Mouse (Mus musculus): ENCODE measurements around the gene Nell2. TPM values are rescaled to one million over a fixed set of nuclear protein-coding genes. Genes with fewer than 3 reads are reported as not detected.
A peak's percentile ranks its signal among the peaks of the same experiment; 100 is the strongest.

Nell2 gene
- polyA plus RNA-seq, 1 experiment from 2014 or later = 247 TPM

DNA sequence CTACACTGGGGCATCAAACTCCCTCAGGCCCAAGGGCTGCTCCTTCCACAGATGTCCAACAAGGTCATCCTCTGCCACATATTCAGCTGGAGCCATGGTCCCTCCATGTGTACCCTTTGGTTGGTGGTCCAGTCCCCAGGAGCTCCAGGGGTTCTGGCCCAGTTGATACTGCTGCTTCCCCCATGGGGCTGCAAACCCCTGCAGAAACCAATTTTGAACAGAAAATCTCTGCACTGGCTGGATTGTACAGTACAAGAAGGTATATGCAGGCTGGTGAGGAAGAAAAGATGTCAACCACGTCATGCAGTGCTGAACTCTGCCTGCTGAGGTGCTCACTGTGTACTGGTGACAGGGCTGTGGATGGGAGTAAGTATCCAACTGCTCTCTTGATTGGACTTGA, 92.1 kb downstream of the Nell2 start:
- no peaks in the 10 kb centered on the region for H3K27me3 ChIP-seq (replicated peaks; ENCODE audit: control insufficient read depth, insufficient read depth, low read length)
- ATAC-seq = no peak
- H3K4me3 ChIP-seq (replicated peaks; ENCODE audit: low read length) = no peak overlapping the region
- H3K4me2 ChIP-seq (ENCODE audit: low read length) = no peak overlapping the region
- no peak overlapping the region for H3K9ac ChIP-seq (replicated peaks; ENCODE audit: low read depth, low read length)
- no peaks in the 10 kb centered on the region; the same call in 1 of the 2 replicates for H3K4me1 ChIP-seq (replicated peaks; ENCODE audit: control insufficient read depth, insufficient read depth, low read length)
- 86% methylated on average over 1 of the region's 1 CpGs for WGBS
- peaks cover 9% of the 10 kb centered on the region; the same call in 1 of the 2 replicates for H3K36me3 ChIP-seq (ENCODE audit: control insufficient read depth, insufficient read depth)
- H3K27ac ChIP-seq (ENCODE audit: low read length) = no peak overlapping the region
- no peaks in the 10 kb centered on the region for H3K9me3 ChIP-seq (ENCODE audit: control insufficient read depth, low read length)

DNA sequence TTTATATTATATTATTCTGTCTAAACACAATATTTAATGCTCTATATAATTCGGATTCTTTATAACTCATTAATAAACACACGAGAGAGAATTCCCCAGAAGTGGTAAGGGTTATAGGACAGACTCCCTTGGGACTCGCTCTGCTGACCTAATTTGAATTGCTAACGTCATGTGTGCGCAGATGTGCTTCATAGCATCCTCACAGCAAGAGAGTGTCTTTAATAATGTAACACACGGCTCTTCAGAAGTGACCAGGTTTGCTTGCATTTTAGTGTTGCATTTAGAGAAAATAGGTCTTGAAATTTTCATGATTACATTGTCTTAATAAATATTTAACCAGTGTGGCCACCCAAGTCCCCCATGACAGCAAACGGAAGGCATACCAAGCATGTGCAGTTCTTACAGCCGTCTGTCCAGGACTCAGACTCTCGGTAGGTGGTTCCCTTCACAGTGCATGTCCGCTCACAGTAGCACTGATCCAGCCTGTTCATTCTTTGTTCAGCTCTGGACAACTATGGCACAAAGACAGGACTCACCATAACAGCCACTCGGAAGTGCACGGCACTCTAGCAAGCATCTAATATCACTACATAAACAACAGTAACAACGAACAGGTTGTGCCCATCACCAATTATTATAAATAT, 97.1 kb downstream of the Nell2 start:
- Histone ChIP-seq H3K9ac (replicated peaks; ENCODE audit: low read depth, low read length) (no peak overlapping the region), H3K9me3 (ENCODE audit: control insufficient read depth, low read length) (no peaks in the 10 kb centered on the region), H3K4me2 (ENCODE audit: low read length) (no peak overlapping the region), H3K4me3 (replicated peaks; ENCODE audit: low read length) (no peak overlapping the region), H3K36me3 (ENCODE audit: control insufficient read depth, insufficient read depth) (peaks cover 15% of the 10 kb centered on the region), H3K27me3 (replicated peaks; ENCODE audit: control insufficient read depth, insufficient read depth, low read length) (no peaks in the 10 kb centered on the region), H3K27ac (ENCODE audit: low read length) (no peak overlapping the region), H3K4me1 (replicated peaks; ENCODE audit: control insufficient read depth, insufficient read depth, low read length) (peaks cover 11% of the 10 kb centered on the region)
- ATAC-seq = no peak
- 58% methylated on average over 13 of the region's 13 CpGs for WGBS

DNA sequence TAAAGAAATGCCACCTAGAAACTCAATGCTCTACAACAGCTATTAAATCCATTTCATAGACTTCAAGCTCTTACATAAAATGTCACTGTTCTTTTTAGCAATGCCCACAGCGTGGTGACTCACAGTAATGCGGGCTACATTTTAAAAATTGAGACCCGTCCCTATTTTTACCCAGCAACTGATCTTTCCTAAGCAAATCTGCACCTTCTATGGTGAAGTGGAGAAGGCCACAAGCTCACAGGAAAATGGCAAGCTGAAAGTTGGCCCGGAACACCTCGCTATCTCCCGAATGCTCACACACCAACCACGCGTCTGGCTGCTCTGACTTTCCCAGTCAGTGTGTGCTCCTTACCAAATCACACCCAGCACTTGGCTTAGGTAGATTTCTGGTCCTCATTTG, 98.4 kb downstream of the Nell2 start:
- Histone ChIP-seq H3K36me3 (ENCODE audit: control insufficient read depth, insufficient read depth) (peaks cover 15% of the 10 kb centered on the region), H3K4me3 (replicated peaks; ENCODE audit: low read length) (no peak overlapping the region), H3K4me2 (ENCODE audit: low read length) (no peak overlapping the region), H3K27me3 (replicated peaks; ENCODE audit: control insufficient read depth, insufficient read depth, low read length) (no peaks in the 10 kb centered on the region), H3K27ac (ENCODE audit: low read length) (no peak overlapping the region), H3K4me1 (replicated peaks; ENCODE audit: control insufficient read depth, insufficient read depth, low read length) (peaks cover 11% of the 10 kb centered on the region), H3K9me3 (ENCODE audit: control insufficient read depth, low read length) (no peaks in the 10 kb centered on the region), H3K9ac (replicated peaks; ENCODE audit: low read depth, low read length) (no peak overlapping the region)
- ATAC-seq = no peak
- 91% methylated on average over 8 of the region's 8 CpGs for WGBS

DNA sequence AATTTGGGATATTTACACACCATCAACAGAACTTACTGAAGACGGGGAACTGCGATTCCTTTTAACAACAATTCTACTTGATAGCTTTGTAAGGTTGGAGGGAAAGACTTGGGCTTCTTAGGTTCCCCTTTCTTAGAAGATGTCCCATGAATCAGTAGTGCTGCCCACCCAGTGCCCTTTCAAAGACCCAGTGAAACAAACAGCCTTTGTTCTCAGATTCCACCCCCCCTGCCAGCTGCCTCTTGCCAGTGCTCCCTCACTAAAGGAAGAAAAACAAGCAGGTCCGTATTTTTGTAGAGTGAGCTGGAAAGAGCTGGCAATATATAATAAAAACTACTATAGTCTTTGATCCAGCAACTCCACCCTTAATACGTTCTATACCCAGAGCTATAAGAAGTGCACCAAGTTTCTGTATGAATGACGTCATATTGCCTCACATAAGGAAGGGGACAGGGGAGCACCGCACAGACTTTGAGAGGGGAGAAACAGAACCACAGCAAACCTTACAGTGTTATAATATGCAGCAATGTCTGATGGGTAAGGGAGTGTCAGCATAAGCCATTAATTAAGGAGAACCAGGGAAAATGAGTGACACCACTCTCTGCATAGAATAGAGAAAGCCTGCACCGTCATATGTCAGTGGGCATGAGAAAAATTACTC, 100.2 kb downstream of the Nell2 start:
- WGBS = 8% methylated on average over 7 of the region's 7 CpGs
- ATAC-seq = peak; percentile 60
- no peak overlapping the region for H3K4me2 ChIP-seq (ENCODE audit: low read length)

DNA sequence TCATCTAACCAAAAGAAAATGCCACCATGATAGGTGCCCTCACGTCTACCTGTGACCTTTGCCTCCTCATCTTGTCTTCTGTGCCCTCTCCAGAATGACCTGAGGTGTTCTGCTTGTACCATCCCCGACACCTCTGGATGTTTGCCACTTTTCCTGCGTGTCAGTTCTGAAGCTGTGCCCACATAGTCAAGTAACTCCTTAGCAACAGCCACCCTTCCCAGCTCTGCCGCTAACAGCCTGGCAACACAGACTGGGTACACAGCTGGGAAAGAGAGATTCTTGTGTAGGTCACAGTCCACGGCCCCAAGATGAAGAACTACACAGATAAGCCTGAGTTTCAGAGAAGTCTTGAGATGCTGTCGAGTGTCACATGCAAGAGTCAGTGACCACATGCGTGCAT, 103.3 kb downstream of the Nell2 start:
- Histone ChIP-seq H3K4me2 (ENCODE audit: low read length) (no peak overlapping the region), H3K9me3 (ENCODE audit: control insufficient read depth, low read length) (no peaks in the 10 kb centered on the region), H3K36me3 (ENCODE audit: control insufficient read depth, insufficient read depth) (peaks cover 8% of the 10 kb centered on the region), H3K9ac (replicated peaks; ENCODE audit: low read depth, low read length) (no peak overlapping the region), H3K4me1 (replicated peaks; ENCODE audit: control insufficient read depth, insufficient read depth, low read length) (peaks cover 18% of the 10 kb centered on the region), H3K27me3 (replicated peaks; ENCODE audit: control insufficient read depth, insufficient read depth, low read length) (no peaks in the 10 kb centered on the region), H3K4me3 (replicated peaks; ENCODE audit: low read length) (no peak overlapping the region), H3K27ac (ENCODE audit: low read length) (no peak overlapping the region)
- 73% methylated on average over 7 of the region's 7 CpGs for WGBS
- ATAC-seq = no peak

More for the DNA sequence above, 100.2 kb downstream of the Nell2 start:
- peak overlapping the region; percentile 25 for H3K27ac ChIP-seq (ENCODE audit: low read length)
- H3K4me3 ChIP-seq (replicated peaks; ENCODE audit: low read length) = no peak overlapping the region
- no peaks in the 10 kb centered on the region for H3K9me3 ChIP-seq (ENCODE audit: control insufficient read depth, low read length)
- H3K36me3 ChIP-seq (ENCODE audit: control insufficient read depth, insufficient read depth) = peaks cover 6% of the 10 kb centered on the region
- peaks cover 13% of the 10 kb centered on the region for H3K4me1 ChIP-seq (replicated peaks; ENCODE audit: control insufficient read depth, insufficient read depth, low read length)
- H3K9ac ChIP-seq (replicated peaks; ENCODE audit: low read depth, low read length) = no peak overlapping the region
- no peaks in the 10 kb centered on the region for H3K27me3 ChIP-seq (replicated peaks; ENCODE audit: control insufficient read depth, insufficient read depth, low read length)

DNA sequence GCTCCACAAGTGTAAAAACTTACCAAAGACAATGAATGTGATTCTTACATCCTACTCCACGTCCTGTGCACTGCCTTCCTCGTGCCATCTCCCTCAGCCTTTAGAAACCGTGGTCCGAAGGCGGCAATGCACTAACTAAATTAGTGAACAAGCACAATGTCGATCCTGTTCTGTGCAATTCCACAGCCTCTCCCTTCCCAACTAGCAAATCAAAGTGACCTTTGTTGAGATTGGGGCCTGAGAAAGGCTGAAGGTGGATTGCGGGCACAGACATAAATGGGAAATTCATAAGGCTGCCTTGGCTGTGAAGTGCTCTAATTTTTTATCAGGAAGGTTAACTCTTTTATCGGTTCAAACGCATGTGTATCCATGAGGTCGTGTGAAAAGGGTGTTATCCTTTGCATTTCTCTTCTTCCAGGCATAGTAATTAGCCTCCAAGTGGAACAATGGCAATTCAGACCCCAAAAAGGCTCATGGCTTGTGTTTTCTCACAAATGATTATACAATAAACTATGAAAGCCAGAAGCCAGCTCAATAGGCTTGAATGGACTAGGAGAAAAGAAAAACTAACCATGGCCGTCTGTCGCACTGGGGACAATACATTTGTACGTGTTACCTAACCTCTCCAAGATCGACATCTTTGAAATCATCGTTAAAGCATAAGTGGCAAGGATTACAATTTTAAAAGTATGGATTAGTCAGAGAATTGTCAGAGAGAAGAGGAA, 106.0 kb downstream of the Nell2 start:
- H3K4me3 ChIP-seq (replicated peaks; ENCODE audit: low read length) = no peak overlapping the region
- no peaks in the 10 kb centered on the region for H3K9me3 ChIP-seq (ENCODE audit: control insufficient read depth, low read length)
- peaks cover 7% of the 10 kb centered on the region; the same call in 1 of the 2 replicates for H3K36me3 ChIP-seq (ENCODE audit: control insufficient read depth, insufficient read depth)
- H3K9ac ChIP-seq (replicated peaks; ENCODE audit: low read depth, low read length) = no peak overlapping the region
- no peak overlapping the region for H3K27ac ChIP-seq (ENCODE audit: low read length)
- WGBS = 12% methylated on average over 15 of the region's 15 CpGs
- no peak overlapping the region for H3K4me2 ChIP-seq (ENCODE audit: low read length)
- H3K4me1 ChIP-seq (replicated peaks; ENCODE audit: control insufficient read depth, insufficient read depth, low read length) = peaks cover 10% of the 10 kb centered on the region
- ATAC-seq = no peak
- H3K27me3 ChIP-seq (replicated peaks; ENCODE audit: control insufficient read depth, insufficient read depth, low read length) = no peaks in the 10 kb centered on the region

DNA sequence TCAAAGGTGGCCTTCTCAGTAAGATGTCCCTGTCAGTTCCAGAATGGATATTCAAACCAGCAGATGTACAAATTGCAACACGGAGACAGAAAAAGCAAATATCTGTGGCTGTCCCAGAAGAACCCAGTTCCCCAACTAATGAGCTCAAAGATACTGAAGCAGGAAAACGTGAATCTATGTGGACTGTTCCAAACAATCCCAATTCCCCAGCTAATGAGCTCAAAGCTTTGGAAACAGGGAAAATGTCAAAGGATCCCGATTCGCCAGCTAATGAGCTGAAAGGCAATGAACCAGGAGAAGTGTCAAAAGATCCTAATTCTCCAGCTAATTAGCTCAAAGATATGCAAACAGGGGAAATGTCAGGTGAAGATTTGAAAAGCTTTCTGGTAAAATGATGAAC, 109.7 kb downstream of the Nell2 start:
- no peak for ATAC-seq
- WGBS = 13% methylated on average over 4 of the region's 4 CpGs

DNA sequence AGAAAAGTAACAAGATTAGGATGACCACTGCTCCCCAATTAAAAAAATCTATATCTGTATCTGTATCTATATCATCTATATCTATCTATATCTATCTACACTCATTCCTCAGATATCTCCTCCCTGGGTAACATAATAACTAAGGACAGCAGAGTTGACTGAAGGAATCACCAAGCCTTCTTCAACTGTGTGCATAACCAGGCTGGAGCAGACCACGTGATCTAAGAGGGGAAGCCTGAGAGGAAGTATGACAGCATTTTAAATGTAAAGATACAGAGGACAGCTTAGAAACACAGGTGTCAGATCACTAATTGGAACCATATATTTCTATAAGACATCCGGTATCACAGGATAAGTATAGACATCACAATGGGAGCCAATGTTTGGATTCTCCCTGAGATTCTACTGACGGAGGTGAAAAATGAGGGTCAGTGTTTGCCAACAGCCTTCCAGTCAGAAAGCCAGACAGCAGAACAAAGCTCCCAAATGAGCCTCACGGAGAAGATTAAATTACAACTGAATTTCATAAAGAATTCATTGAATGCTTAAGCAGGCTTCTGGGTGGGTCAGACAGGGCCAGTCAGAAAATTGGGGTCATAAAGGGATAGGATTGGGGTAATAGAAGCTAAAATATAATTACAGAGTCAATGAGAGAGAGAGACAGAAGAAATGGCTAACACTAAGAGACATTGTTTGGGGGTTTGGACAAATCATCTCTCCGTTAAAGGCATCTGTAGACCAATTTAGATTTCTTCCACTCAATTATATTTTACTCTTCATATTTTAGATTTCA, 116.2 kb downstream of the Nell2 start:
- Histone ChIP-seq H3K4me1 (replicated peaks; ENCODE audit: control insufficient read depth, insufficient read depth, low read length) (no peaks in the 10 kb centered on the region), H3K4me2 (ENCODE audit: low read length) (no peak overlapping the region), H3K27me3 (replicated peaks; ENCODE audit: control insufficient read depth, insufficient read depth, low read length) (no peaks in the 10 kb centered on the region), H3K36me3 (ENCODE audit: control insufficient read depth, insufficient read depth) (peaks cover 2% of the 10 kb centered on the region; the same call in 1 of the 2 replicates), H3K9me3 (ENCODE audit: control insufficient read depth, low read length) (no peaks in the 10 kb centered on the region), H3K27ac (ENCODE audit: low read length) (no peak overlapping the region), H3K9ac (replicated peaks; ENCODE audit: low read depth, low read length) (no peak overlapping the region), H3K4me3 (replicated peaks; ENCODE audit: low read length) (no peak overlapping the region)
- ATAC-seq = no peak
- WGBS = 65% methylated on average over 5 of the region's 5 CpGs

More for the DNA sequence above, 109.7 kb downstream of the Nell2 start:
- H3K27ac ChIP-seq (ENCODE audit: low read length) = no peak overlapping the region
- H3K27me3 ChIP-seq (replicated peaks; ENCODE audit: control insufficient read depth, insufficient read depth, low read length) = no peaks in the 10 kb centered on the region
- peaks cover 10% of the 10 kb centered on the region for H3K4me1 ChIP-seq (replicated peaks; ENCODE audit: control insufficient read depth, insufficient read depth, low read length)
- peaks cover 10% of the 10 kb centered on the region; the same call in 1 of the 2 replicates for H3K36me3 ChIP-seq (ENCODE audit: control insufficient read depth, insufficient read depth)
- no peak overlapping the region for H3K4me2 ChIP-seq (ENCODE audit: low read length)
- no peaks in the 10 kb centered on the region for H3K9me3 ChIP-seq (ENCODE audit: control insufficient read depth, low read length)
- no peak overlapping the region for H3K4me3 ChIP-seq (replicated peaks; ENCODE audit: low read length)
- no peak overlapping the region for H3K9ac ChIP-seq (replicated peaks; ENCODE audit: low read depth, low read length)
